Mouse (Mus musculus) liver, embryonic 14.5 days (tissue): Measurements from ENCODE around the gene Phldb2.

Experiments used
- CTCF ChIP-seq: IDR thresholded peaks from 2 replicates; pipeline ENCODE4 v1.5.1; 2016; ENCODE audit warnings: antibody characterized with exemption, low read depth, control low read depth
- EP300 ChIP-seq: IDR thresholded peaks from 2 replicates; pipeline ENCODE4 v1.6.1; 2016; ENCODE audit warnings: antibody characterized with exemption, low read depth

DNA sequence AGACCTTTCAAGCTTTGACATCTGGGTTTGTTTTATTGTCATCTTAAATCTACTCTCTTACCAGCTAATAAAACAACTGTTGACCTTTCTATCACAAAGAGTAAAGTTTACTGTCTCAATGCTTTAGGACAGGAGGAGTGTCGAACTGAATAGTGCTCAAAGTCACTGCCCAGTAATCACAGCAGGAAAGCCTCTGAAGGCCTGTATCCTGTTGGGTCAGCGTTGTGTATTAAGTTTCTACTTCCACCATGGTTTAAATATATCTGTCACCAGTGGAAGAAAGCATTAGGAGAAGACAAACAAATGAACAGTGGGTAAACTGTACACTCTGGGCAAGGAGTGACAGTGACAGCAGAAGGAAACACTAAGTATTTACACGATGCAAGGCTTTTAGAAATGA lies 148.7 kb downstream of the Phldb2 start:
- no peak for TF ChIP-seq CTCF
- TF ChIP-seq EP300, result no peak
